Mouse (Mus musculus) spleen, adult 2 months (tissue): ENCODE measurements around the gene Chit1. TPM values are rescaled to one million over a fixed set of nuclear protein-coding genes. Genes with fewer than 3 reads are reported as not detected.

Experiments
- DNase-seq, 2 experiments: peaks; one replicate each; pipeline versions ENCODE4 v3.0.0 to v3.0.0-alpha.2; 2012 to 2021; ENCODE audit warnings: low spot score in 2 of 2, low read depth in 1 of 2
- H3K27ac ChIP-seq: fragments of 200-500 bp; 2 replicates; pipeline ENCODE4 v1.5.1; 2012; ENCODE audit warnings: low read length, inconsistent platforms; ENCODE audit not compliant: insufficient read depth
- H3K27me3 ChIP-seq: fragments of 200-500 bp; 2 replicates; pipeline ENCODE4 v1.6.1; 2012; ENCODE audit warnings: mild to moderate bottlenecking, moderate library complexity, low read length, inconsistent platforms; ENCODE audit not compliant: control insufficient read depth, insufficient read depth
- H3K36me3 ChIP-seq: fragments of 200-500 bp; 2 replicates; pipeline ENCODE4 v1.6.1; 2012; ENCODE audit warnings: mild to moderate bottlenecking, low read length, inconsistent platforms; ENCODE audit not compliant: control insufficient read depth, insufficient read depth
- H3K4me1 ChIP-seq: fragments of 200-500 bp; 2 replicates; pipeline ENCODE4 v1.6.1; 2011; ENCODE audit warnings: inconsistent platforms; ENCODE audit not compliant: control insufficient read depth, insufficient read depth, insufficient read length
- H3K4me3 ChIP-seq: fragments of 200-500 bp; 2 replicates; pipeline ENCODE4 v1.5.1; 2011; ENCODE audit warnings: mild to moderate bottlenecking, inconsistent platforms; ENCODE audit not compliant: insufficient read depth, insufficient read length; ENCODE audit errors: extremely low read depth
- CTCF ChIP-seq: fragments of 200-500 bp; IDR thresholded peaks from 2 replicates; pipeline ENCODE4 v1.5.1; 2011; ENCODE audit warnings: mild to moderate bottlenecking, inconsistent platforms; ENCODE audit not compliant: insufficient read depth, insufficient read length, insufficient replicate concordance; ENCODE audit errors: extremely low read depth
- POLR2A ChIP-seq: fragments of 200-500 bp; IDR thresholded peaks from 2 replicates; pipeline ENCODE4 v1.6.1; 2011; ENCODE audit warnings: low read depth, low read length, inconsistent platforms
- WGBS: fragments of 180-500 bp; shearing (Covaris S2); methylation state at CpG from one replicate; pipeline ENCODE4 v1.1.7; 2018; 5-methylcytosine and 5-hydroxymethylcytosine counted together
- polyA plus RNA-seq: library from polyadenylated mRNA; depleted of rRNA; stranded (reverse); fragments of >200 nt; gene quantifications from 2 replicates; pipeline ENCODE4 v1.2.3, GENCODE M21; 2012; rRNA removed

Chit1 gene
- polyA plus RNA-seq, 1 experiment, result not detected

- 89% methylated on average over 12 of the region's 12 CpGs for WGBS
Measured at GRCm38 (mm10) chr1:134198197-134198995, 87.4 kb downstream of the Chit1 start.

GRCm38 (mm10) chr1:134200481-134200880 lies 89.4 kb downstream of the Chit1 start:
- H3K27me3 ChIP-seq, result no peaks in the 10 kb centered on the region
- H3K4me3 ChIP-seq, result no peak overlapping the region
- TF ChIP-seq CTCF, result no peak
- no peak for TF ChIP-seq POLR2A
- WGBS, result 71% methylated on average over 2 of the region's 2 CpGs
- H3K27ac ChIP-seq, result no peak overlapping the region
- DNase-seq, result no peak
- H3K4me1 ChIP-seq, result peaks cover 7% of the 10 kb centered on the region; the same call in 1 of the 2 replicates
- H3K36me3 ChIP-seq, result no peaks in the 10 kb centered on the region

More at GRCm38 (mm10) chr1:134198197-134198995, 87.4 kb downstream of the Chit1 start:
- peaks cover 8% of the 10 kb centered on the region; the same call in 1 of the 2 replicates for H3K4me1 ChIP-seq
- no peak for DNase-seq
- H3K36me3 ChIP-seq, result no peaks in the 10 kb centered on the region
- TF ChIP-seq POLR2A (no peak), CTCF (no peak)
- H3K27ac ChIP-seq, result no peak overlapping the region
- no peaks in the 10 kb centered on the region for H3K27me3 ChIP-seq
- H3K4me3 ChIP-seq, result no peak overlapping the region

Other genes starting within 250 kb of the Chit1 start
- 0.09 and 0.15 TPM in 2 replicates for gene Optc, start 203.2 kb upstream of the Chit1 start, polyA plus RNA-seq
- 17.7 and 18.1 TPM in 2 replicates for gene Prelp, start 189.8 kb upstream of the Chit1 start, polyA plus RNA-seq
- gene Fmod, start 74.0 kb upstream of the Chit1 start, polyA plus RNA-seq, result 10.6 and 12.4 TPM in 2 replicates
- gene Btg2, start 32.1 kb upstream of the Chit1 start, polyA plus RNA-seq, result 115 and 123 TPM in 2 replicates
- gene Chil1, start 70.9 kb downstream of the Chit1 start, polyA plus RNA-seq, result 3.3 and 7.5 TPM in 2 replicates
- not detected in 2 replicates for gene Mybph, start 82.2 kb downstream of the Chit1 start, polyA plus RNA-seq
- 0.28 and 0.42 TPM in 2 replicates for gene Adora1, start 124.2 kb downstream of the Chit1 start, polyA plus RNA-seq
- gene Myog, start 178.7 kb downstream of the Chit1 start, polyA plus RNA-seq, result not detected in 2 replicates
- gene Ppfia4, start 221.7 kb downstream of the Chit1 start, polyA plus RNA-seq, result 20.1 and 28.5 TPM in 2 replicates